Mouse (Mus musculus): ENCODE measurements around the gene Atxn2.

DNA sequence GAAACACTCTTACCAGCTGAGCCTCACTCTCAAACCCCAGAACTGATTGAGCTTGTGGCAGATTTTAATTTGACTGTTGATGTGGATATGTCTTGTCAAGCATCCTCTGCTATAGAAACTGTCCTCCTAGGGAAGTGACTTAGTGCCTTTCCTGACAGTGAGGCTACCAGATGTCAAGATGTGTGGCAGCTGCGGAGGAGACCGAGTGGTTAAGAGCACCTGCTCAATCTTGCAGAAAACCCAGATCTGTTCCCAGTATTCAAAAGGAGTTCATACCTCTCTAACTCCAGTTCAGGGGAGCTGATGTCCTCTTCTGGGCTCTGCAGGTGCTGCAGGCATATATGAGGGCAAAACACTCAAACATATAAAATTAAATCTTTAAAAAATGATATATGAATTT is 53.9 kb downstream of the Atxn2 start:
- TF ChIP-seq CTCF (conservative IDR thresholded peaks at IDR 0.05; ENCODE audit: low read length) (no peak), NANOG (IDR thresholded peaks at IDR 0.05; ENCODE audit: borderline replicate concordance, low read length) (no peak), POU5F1 (IDR thresholded peaks at IDR 0.05; ENCODE audit: borderline replicate concordance, low read length) (no peak)
